Mouse (Mus musculus): ENCODE results near the gene Epn1.
A peak's percentile ranks its signal among the peaks of the same experiment; 100 is the strongest.
"Not testable (repeated sequence)": the region's sequence is repeated elsewhere in the genome, so short reads cannot be mapped to it uniquely, and the experiment has no call there.

Epn1 gene

DNA sequence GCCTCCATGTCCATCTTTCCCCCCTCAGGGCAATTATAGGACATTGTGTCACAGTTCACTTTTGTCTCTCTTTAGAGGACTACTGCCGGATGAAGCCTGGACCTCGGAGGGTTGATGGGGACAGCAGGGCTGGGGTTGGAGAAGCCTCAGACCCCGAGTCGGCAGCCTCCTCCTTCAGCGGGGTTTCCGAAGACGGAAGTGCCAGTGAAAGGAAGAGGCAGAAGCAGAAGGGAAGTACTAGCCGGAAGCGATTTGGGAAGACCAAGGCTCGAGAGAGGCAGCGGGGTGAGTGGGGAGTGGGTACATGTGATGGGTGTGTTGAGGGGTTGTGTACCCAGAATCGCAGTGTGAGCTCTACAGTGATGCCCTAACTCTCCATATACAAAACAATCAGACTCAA lies 20.6 kb upstream of the Epn1 start:
- no peak for DNase-seq

GRCm38 (mm10) chr7:5060239-5060731 lies 19.8 kb upstream of the Epn1 start:
- peak; percentile 90 to 91 for DNase-seq

- peak; percentile 98 to 100 for DNase-seq
Observed at GRCm38 (mm10) chr7:5060944-5061773, 18.9 kb upstream of the Epn1 start.

- DNase-seq: peak; percentile 97
Observed at GRCm38 (mm10) chr7:5061774-5062359, 18.2 kb upstream of the Epn1 start, which contains the start of gene U2af2. TSS of gene U2af2 (plus strand) at chr7:5062143.

GRCm38 (mm10) chr7:5062360-5063001 lies 17.6 kb upstream of the Epn1 start:
- DNase-seq: peak; percentile 81 to 84

GRCm38 (mm10) chr7:5064886-5065285 lies 15.1 kb upstream of the Epn1 start:
- DNase-seq: no peak

- no peak for DNase-seq
Observed at GRCm38 (mm10) chr7:5073586-5073985, 6.4 kb upstream of the Epn1 start.

DNA sequence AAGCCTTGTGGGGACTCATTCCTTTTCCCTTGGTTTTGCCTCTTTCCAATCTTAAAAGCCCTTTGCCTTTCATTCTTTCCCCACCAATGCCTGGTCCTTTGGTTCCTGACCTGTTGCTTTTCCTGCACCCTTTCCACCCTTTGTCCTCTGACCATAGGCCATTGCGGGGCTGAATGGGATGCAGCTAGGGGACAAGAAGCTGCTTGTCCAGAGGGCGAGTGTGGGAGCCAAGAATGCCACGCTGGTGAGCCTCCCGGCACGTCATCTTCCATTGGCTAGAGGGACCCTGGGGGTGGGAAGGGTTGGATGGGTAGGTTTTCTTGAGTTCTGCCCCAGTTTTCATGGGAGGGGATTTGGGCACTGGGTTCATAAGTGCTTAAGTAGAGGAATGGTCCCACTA lies 5.1 kb upstream of the Epn1 start:
- peak in 1 of 2 experiments; percentile 67 for DNase-seq

DNA sequence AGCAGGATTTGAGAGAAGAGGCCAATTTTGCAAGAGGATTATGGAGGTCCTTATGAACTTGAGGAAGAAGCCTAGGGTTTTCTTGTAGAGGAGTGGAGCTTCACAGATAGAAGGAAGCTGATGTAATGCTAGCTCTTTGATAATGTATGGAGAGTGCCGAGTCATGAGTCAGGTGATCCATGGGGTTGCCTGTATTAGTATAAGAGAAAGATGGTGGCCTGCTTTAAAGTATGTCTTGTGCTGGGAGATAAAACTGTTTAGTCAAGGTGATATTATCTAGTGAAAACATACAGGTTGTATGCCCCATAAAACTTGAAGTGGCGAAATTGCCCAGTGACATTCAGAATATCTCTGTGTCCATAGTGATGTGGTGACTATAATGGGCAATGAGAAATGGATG lies 3.1 kb upstream of the Epn1 start:
- no peak for DNase-seq

GRCm38 (mm10) chr7:5079365-5080009 lies 548 bp upstream of the Epn1 start:
- DNase-seq: not testable (repeated sequence)

GRCm38 (mm10) chr7:5080815-5081214 lies 780 bp downstream of the Epn1 start:
- DNase-seq: no peak

- DNase-seq: no peak
Observed at GRCm38 (mm10) chr7:5081241-5081640, 1.2 kb downstream of the Epn1 start.

- no peak for DNase-seq
Observed at GRCm38 (mm10) chr7:5081939-5082338, 1.9 kb downstream of the Epn1 start.

DNA sequence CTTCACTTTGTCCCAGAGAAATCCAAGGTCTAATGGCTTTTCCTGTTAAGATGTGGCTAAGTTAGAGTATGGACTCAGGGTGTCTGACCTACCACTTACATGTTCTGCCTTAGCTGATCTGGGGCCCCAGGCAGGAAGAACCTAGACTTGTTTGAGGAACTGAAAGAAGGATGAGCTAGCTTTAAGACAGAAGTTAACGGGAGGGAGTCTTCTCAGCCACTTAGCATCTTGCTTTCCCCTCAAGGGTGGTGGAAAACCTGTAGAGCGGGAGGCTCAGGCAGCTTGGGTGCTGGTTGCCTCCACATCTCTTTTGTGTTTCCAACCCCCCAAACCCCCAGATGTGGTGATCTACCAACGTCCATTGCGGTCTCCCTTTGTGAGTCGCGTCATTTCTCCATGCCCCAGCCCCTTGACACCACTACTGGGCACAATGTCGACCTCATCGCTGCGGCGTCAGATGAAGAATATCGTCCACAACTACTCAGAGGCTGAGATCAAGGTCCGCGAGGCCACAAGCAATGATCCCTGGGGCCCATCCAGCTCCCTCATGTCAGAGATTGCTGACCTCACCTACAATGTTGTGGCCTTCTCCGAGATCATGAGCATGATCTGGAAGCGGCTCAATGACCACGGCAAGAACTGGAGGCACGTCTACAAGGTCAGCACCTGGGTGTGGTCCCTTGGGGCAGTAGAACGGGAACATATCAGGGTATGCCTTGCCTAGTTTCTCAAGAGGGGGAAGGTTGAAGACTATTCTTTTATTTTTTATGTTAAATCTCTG lies 3.5 kb downstream of the Epn1 start:
- DNase-seq: peak; percentile 59 to 80

DNA sequence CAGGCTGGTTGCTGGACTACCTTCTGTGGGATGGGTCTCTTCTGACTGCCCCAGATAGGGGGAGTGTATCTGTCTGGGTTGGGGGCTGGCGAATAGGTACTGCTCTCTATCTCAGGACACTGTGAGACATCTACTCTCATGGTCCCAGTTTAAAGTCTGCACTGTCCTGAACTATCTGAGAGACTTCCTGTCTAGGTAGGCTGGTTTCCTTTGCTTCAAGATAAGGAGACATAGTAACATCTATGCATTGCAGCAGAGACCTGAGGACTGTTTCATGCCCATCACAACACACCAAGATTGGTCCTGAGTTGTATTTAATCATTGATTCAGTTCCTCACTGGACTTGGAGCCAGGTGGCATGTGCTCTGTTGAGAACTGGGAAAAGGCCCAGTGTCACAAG lies 5.5 kb downstream of the Epn1 start:
- no peak for DNase-seq

DNA sequence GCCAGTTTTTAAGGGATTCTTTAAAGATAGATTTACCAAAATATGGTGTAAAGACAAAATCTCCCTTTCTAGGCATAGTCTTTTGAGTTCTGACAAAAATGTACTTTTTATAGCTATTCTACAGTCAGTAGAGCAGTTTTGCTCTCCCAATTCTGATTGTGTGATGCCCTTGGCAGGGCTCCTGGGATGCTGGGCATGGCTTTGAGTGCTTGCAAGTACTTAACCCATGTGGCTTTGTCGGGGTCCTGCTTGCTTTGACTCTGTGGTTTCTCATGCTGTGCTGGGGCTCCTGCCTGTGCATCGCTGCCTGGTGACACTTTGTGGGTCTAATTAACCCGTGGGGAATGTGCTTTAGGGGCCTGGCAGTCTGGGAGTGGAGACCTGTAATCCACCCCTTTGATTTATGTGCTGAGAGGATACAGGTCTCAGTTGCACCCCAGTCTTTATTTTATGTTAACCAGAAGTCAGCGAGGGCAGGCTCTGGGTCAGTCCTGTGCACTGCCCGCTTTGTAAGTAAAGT lies 6.9 kb downstream of the Epn1 start:
- peak in 1 of 2 experiments; percentile 31 for DNase-seq

DNA sequence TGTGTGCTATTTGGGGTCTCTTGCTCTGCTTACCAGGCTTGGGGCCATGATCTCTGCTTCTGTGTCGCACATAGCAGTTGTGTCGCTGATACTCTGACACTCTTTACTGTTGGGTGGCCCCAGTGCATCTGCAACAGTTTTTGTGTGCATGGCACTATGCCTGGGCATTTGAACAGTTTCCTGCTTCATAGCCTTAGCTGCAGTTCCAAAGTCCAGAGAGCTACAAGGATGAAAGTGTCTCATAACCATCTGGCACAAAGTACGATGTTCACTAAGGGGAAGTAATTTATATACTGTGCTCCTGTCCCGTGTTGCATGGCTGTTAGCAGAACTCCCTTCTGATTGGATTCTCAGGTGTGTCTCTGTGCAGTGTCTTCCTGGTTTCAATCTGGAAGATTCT lies 7.9 kb downstream of the Epn1 start:
- peak in 1 of 2 experiments; percentile 53 for DNase-seq

- peak in 1 of 2 experiments; percentile 28 for DNase-seq
Observed at GRCm38 (mm10) chr7:5089853-5090252, 9.8 kb downstream of the Epn1 start.

DNA sequence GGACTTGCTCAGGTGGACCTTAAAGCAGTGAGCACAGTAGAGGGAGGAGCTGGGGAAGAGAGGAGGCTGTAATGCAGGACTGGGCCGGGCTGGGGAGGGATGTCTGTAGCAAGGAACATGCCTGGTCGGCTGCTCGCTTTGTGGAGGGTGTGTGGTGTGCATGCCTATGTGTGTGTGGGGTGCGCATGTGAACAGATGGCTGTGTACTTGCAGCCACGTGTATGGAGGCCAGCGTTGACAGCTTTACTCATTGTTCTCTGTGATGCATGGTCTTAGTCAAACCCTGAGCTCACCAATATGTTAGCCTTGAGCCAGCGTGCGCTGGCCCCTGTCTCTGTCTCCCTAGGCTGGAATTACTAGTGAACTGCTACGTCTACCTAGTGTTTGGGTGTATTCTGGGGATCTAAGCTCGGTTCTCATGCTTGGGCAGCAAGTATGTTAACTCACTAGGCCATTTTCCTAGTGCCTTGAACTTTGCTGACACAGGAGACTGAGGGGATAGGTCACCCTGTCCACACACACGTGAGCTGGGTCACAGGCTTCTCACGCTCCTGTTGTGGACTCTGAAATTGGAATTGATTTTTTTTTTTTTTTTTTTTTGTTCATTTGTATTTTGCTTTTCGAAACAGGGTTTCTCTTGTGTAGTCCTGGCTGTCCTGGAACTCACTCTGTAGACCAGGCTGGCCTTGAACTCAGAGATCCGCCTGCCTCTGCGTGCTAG lies 11.1 kb downstream of the Epn1 start:
- no peak for DNase-seq

DNA sequence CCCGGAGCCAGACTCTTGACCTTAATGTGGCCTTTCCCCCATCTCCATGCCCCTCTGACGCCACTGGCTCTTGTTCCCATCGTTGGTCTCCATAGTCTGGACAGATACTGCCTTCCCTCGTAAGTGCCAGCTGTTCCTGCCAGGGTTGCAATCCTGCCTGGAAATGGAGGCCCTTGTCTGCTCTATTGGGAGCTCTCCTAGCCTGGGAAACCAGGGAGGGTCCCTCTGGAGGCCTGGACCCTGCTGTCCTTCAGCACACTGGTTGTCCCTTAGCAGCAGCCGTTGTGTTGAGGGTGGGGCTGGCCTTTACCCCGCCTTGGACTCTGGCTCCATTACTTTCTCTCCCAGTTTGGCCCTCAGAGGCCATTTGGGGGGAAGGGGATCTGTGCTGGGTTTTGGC lies 12.3 kb downstream of the Epn1 start:
- peak in 1 of 2 experiments; percentile 34 for DNase-seq

DNA sequence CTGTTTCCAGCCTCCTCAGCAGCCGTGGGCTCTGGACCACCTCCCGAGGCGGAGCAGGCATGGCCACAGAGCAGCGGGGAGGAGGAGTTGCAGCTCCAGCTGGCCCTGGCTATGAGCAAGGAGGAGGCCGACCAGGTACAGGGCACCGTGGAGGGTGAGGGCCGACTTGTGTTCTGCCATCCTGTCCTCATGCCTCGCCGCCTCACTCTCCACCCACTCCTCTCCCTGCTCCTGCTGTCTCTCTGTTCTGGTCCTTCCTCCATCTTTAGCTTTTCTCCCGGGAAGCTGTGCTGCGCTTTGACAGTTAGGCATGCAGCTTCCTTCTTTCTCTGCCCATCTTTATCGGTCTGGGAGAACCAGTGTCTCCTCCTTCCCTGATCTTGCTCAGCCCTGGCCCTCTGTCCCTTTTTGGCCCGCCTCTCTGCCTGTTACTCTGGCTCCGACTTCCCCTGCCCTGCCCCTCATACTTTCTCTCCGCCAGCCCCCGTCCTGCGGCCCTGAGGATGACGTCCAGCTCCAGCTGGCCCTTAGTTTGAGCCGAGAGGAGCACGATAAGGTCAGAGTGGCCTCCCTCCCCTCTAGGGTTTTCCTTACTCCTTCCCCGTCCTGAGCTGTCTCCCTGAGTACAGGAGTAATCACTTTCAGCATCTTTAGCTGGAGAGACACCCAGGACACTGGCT lies 12.9 kb downstream of the Epn1 start:
- peak in 1 of 2 experiments; percentile 46 for DNase-seq
